Mouse (Mus musculus) hematopoietic multipotent progenitor cell, adult 10-12 weeks (in vitro differentiated cells): ENCODE measurements around the gene Cd300lf. TPM values are rescaled to one million over a fixed set of nuclear protein-coding genes. Genes with fewer than 3 reads are reported as not detected.

Experiments used
- polyA plus RNA-seq: library from polyadenylated mRNA; stranded (reverse); fragments of >175 nt; gene quantifications from 2 replicates; pipeline ENCODE4 v1.2.3, GENCODE M21; 2012; ENCODE audit warnings: low replicate concordance

Cd300lf gene
- polyA plus RNA-seq, result 9.6 and 10.1 TPM in 2 replicates

GRCm38 (mm10) chr11:115133800-115134199, at the start of gene Cd300lf:
Cd300lf (minus strand) TSS chr11:115133992.

GRCm38 (mm10) chr11:115162832-115163480, 29.2 kb upstream of the Cd300lf start, which contains the start of gene Slc9a3r1:
Slc9a3r1 (plus strand) TSS chr11:115163341.

GRCm38 (mm10) chr11:115091362-115091901, 42.4 kb downstream of the Cd300lf start, which contains the start of gene Rab37:
Rab37 (plus strand) TSS chr11:115091431.

Other genes starting within 250 kb of the Cd300lf start
- 5.7 and 7.1 TPM in 2 replicates for gene Cd300a, start 244.0 kb downstream of the Cd300lf start, polyA plus RNA-seq
- gene Cd300lb, start 199.6 kb downstream of the Cd300lf start, polyA plus RNA-seq, result 4.0 and 11.4 TPM in 2 replicates
- 0.28 and 0.65 TPM in 2 replicates for gene Cd300c, start 164.8 kb downstream of the Cd300lf start, polyA plus RNA-seq
- 0.70 and 0.89 TPM in 2 replicates for gene Cd300ld, start 144.1 kb downstream of the Cd300lf start, polyA plus RNA-seq
- gene Cd300c2, start 132.1 kb downstream of the Cd300lf start, polyA plus RNA-seq, result 2.3 and 2.7 TPM in 2 replicates
- gene Cd300ld2, start 117.8 kb downstream of the Cd300lf start, polyA plus RNA-seq, result not detected in 2 replicates
- gene Cd300ld4, start 107.0 kb downstream of the Cd300lf start, polyA plus RNA-seq, result not detected in 2 replicates
- gene Cd300ld5, start 96.2 kb downstream of the Cd300lf start, polyA plus RNA-seq, result 2.4 TPM in 1 of 2 replicates, not detected in the other
- gene Cd300ld3, start 85.6 kb downstream of the Cd300lf start, polyA plus RNA-seq, result 4.6 and 5.0 TPM in 2 replicates
- 0.98 and 1.4 TPM in 2 replicates for gene Cd300e, start 71.8 kb downstream of the Cd300lf start, polyA plus RNA-seq
- 16.0 and 19.2 TPM in 2 replicates for gene Rab37, start 42.6 kb downstream of the Cd300lf start, polyA plus RNA-seq
- gene Slc9a3r1, start 29.3 kb upstream of the Cd300lf start, polyA plus RNA-seq, result 226 and 228 TPM in 2 replicates
- gene Tmem104, start 53.5 kb upstream of the Cd300lf start, polyA plus RNA-seq, result 17.0 and 23.5 TPM in 2 replicates
- 12.2 and 13.9 TPM in 2 replicates for gene Nat9, start 53.9 kb upstream of the Cd300lf start, polyA plus RNA-seq
- gene Grin2c, start 133.3 kb upstream of the Cd300lf start, polyA plus RNA-seq, result 0.73 and 1.1 TPM in 2 replicates
- gene Fdxr, start 143.1 kb upstream of the Cd300lf start, polyA plus RNA-seq, result 27.3 and 45.0 TPM in 2 replicates
- 0.40 and 0.51 TPM in 2 replicates for gene Fads6, start 163.7 kb upstream of the Cd300lf start, polyA plus RNA-seq
- not detected in 2 replicates for gene Otop2, start 173.2 kb upstream of the Cd300lf start, polyA plus RNA-seq
- gene Ush1g, start 188.0 kb upstream of the Cd300lf start, polyA plus RNA-seq, result 0.42 TPM in 1 of 2 replicates, not detected in the other
- 0.04 and 0.09 TPM in 2 replicates for gene Otop3, start 200.7 kb upstream of the Cd300lf start, polyA plus RNA-seq
- gene Hid1, start 233.8 kb upstream of the Cd300lf start, polyA plus RNA-seq, result 9.7 and 10.9 TPM in 2 replicates
- 0.38 and 0.57 TPM in 2 replicates for gene Cdr2l, start 247.9 kb upstream of the Cd300lf start, polyA plus RNA-seq